Mouse (Mus musculus) liver, embryonic 14.5 days (tissue): ENCODE measurements around the gene Dnaic1.

Experiments used
- CTCF ChIP-seq: IDR thresholded peaks from 2 replicates; pipeline ENCODE4 v1.5.1; 2016; ENCODE audit warnings: antibody characterized with exemption, low read depth, control low read depth
- EP300 ChIP-seq: IDR thresholded peaks from 2 replicates; pipeline ENCODE4 v1.6.1; 2016; ENCODE audit warnings: antibody characterized with exemption, low read depth

- TF ChIP-seq CTCF (no peak), EP300 (no peak)
Measured at GRCm38 (mm10) chr4:41575914-41576313, 6.3 kb downstream of the Dnaic1 start.
